Mouse (Mus musculus): ENCODE measurements around the gene Amdhd1. TPM values are rescaled to one million over a fixed set of nuclear protein-coding genes. Genes with fewer than 3 reads are reported as not detected.
A peak's percentile ranks its signal among the peaks of the same experiment; 100 is the strongest.

The Amdhd1 gene
- polyA plus RNA-seq, 1 experiment = not detected

DNA sequence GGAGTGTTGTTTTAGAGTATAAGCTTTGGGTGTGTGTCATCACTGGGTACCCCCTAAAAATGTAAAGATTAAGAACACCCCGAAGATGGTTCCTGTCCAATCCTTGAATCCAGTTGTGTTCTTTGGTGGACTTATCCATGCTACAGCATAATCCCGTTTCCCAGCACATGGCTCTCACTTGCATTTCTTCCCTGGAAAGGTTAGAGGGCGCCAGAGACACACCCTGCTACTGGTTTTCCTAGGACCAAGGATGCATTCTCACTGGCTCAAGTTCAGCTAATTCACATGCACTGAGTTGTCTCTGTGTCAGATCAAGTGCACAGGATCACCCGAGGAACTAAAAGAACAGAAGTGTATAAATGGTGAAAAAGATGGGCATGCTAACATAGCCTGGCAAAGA, 53.2 kb downstream of the Amdhd1 start:
- H3K4me1 ChIP-seq (ENCODE audit: control insufficient read depth, insufficient read depth, low read length) = no peaks in the 10 kb centered on the region
- TF ChIP-seq POLR2A (IDR thresholded peaks at IDR 0.05; ENCODE audit: low read depth, low read length) (no peak), CTCF (IDR thresholded peaks at IDR 0.05; ENCODE audit: borderline replicate concordance, insufficient read depth, low read length) (peak; percentile 24; the same call in 1 of the 2 replicates)
- H3K4me3 ChIP-seq (ENCODE audit: insufficient read depth, low read length) = no peak overlapping the region
- H3K27ac ChIP-seq (ENCODE audit: insufficient read depth, low read length) = no peak overlapping the region

DNA sequence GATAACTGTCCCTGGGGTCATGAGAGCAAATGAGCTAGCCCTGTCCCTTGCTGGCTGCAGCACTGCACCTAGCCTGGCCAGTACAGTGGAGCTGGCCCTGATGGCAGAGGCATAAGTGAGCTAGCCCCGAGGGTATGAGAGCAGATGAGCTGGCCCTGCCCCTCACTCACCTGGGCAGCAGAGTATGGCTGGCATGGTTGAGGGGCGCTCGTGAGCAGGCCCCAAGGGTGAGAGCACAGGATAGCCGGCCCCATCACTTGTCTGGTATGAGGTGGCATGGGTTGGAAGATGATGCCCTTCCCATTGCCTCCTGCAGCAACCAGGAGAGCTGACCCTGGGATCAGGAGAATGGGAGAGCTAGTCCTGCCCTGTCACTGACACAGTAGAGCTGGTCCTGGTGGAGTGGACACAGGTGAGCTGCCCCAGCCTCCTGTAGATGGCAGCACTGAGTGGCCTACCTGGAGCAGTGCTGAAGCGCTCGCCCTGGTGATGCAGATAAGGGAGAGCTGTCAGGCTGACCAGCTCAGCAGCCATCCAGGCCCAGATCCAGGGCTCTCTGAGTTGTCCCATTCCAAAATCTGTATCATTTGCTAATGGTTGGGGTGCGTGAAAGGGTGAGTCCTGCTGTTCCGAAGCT, 54.7 kb downstream of the Amdhd1 start:
- H3K27ac ChIP-seq (ENCODE audit: insufficient read depth, low read length) = no peak overlapping the region
- TF ChIP-seq POLR2A (IDR thresholded peaks at IDR 0.05; ENCODE audit: low read depth, low read length) = no peak
- TF ChIP-seq CTCF (IDR thresholded peaks at IDR 0.05; ENCODE audit: borderline replicate concordance, insufficient read depth, low read length) = peak; percentile 57; the same call in 1 of the 2 replicates
- no peaks in the 10 kb centered on the region for H3K4me1 ChIP-seq (ENCODE audit: control insufficient read depth, insufficient read depth, low read length)
- H3K4me3 ChIP-seq (ENCODE audit: insufficient read depth, low read length) = no peak overlapping the region

DNA sequence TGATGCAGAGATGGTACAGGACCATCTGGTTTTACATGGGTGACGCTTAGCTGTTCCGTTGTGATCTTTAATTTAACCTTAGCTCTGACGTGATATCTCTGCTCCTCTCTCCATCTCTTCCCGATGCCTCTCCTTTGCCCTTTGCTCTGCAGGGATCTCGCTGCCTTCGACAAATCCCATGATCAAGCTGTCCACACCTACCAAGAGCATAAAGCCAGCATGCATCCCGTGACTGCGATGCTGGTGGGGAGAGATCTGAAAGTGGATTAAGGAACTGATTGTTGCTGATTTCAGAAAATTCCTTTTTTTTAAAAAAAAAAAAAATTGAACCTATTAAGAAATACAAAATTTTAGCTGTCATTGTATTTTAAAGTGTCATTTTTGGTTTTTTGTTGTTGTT, 55.3 kb downstream of the Amdhd1 start:
- Histone ChIP-seq H3K27ac (ENCODE audit: insufficient read depth, low read length) (no peak overlapping the region), H3K4me1 (ENCODE audit: control insufficient read depth, insufficient read depth, low read length) (no peaks in the 10 kb centered on the region), H3K4me3 (ENCODE audit: insufficient read depth, low read length) (no peak overlapping the region)
- TF ChIP-seq POLR2A (IDR thresholded peaks at IDR 0.05; ENCODE audit: low read depth, low read length) (no peak), CTCF (IDR thresholded peaks at IDR 0.05; ENCODE audit: borderline replicate concordance, insufficient read depth, low read length) (no peak)

Other genes starting within 250 kb of the Amdhd1 start
- gene Elk3, start 228.9 kb downstream of the Amdhd1 start, polyA plus RNA-seq (2011; ENCODE audit: insufficient read length, low read depth, missing spikeins) = 86.5 and 103 TPM in 2 replicates
- 92.9 and 98.9 TPM in 2 replicates for gene Lta4h, start 86.6 kb downstream of the Amdhd1 start, polyA plus RNA-seq (2011; ENCODE audit: insufficient read length, low read depth, missing spikeins)
- gene Hal, start 51.3 kb downstream of the Amdhd1 start, polyA plus RNA-seq (2011; ENCODE audit: insufficient read length, low read depth, missing spikeins) = 0.35 TPM in 1 of 2 replicates, not detected in the other
- 0.13 and 0.28 TPM in 2 replicates for gene Ccdc38, start 599 bp upstream of the Amdhd1 start, polyA plus RNA-seq (2011; ENCODE audit: insufficient read length, low read depth, missing spikeins)
- gene Snrpf, start 49.7 kb upstream of the Amdhd1 start, polyA plus RNA-seq (2011; ENCODE audit: insufficient read length, low read depth, missing spikeins) = 34.3 and 37.7 TPM in 2 replicates
- gene Ntn4, start 100.6 kb upstream of the Amdhd1 start, polyA plus RNA-seq (2011; ENCODE audit: insufficient read length, low read depth, missing spikeins) = 18.6 and 39.8 TPM in 2 replicates